Mouse (Mus musculus): ENCODE data around the gene Dennd4c.

Gene Dennd4c

GRCm38 (mm10) chr4:86748336-86749291 lies at the start of gene Dennd4c:
Gene Dennd4c, plus strand, starts transcription at chr4:86748555.
- DNase-seq (ENCODE audit: low spot score in 2 of 2), result peak; percentile 93 to 96

- no peak for DNase-seq (ENCODE audit: low spot score in 2 of 2)
These were observed 49.0 kb upstream of the Dennd4c start for GRCm38 (mm10) chr4:86699161-86699865.

GRCm38 (mm10) chr4:86708801-86709200 lies 39.6 kb upstream of the Dennd4c start:
- DNase-seq (ENCODE audit: low spot score in 2 of 2), result no peak

- DNase-seq (ENCODE audit: low spot score in 2 of 2), result no peak
These were observed 38.2 kb upstream of the Dennd4c start for GRCm38 (mm10) chr4:86710034-86710650.

- no peak for DNase-seq (ENCODE audit: low spot score in 2 of 2)
These were observed 37.6 kb upstream of the Dennd4c start for GRCm38 (mm10) chr4:86710666-86711215.

GRCm38 (mm10) chr4:86712751-86713195 lies 35.6 kb upstream of the Dennd4c start:
- peak; percentile 62 to 68 for DNase-seq (ENCODE audit: low spot score in 2 of 2)

- DNase-seq (ENCODE audit: low spot score in 2 of 2), result no peak
These were observed 34.8 kb upstream of the Dennd4c start for GRCm38 (mm10) chr4:86713518-86713917.

GRCm38 (mm10) chr4:86715341-86715740 lies 33.0 kb upstream of the Dennd4c start:
- no peak for DNase-seq (ENCODE audit: low spot score in 2 of 2)

- DNase-seq (ENCODE audit: low spot score in 2 of 2), result no peak
These were observed 31.2 kb upstream of the Dennd4c start for GRCm38 (mm10) chr4:86717176-86717575.

- DNase-seq (ENCODE audit: low spot score in 2 of 2), result no peak
These were observed 29.3 kb upstream of the Dennd4c start for GRCm38 (mm10) chr4:86718878-86719577.

- DNase-seq (ENCODE audit: low spot score in 2 of 2), result no peak
These were observed 26.4 kb upstream of the Dennd4c start for GRCm38 (mm10) chr4:86721856-86722358.

- DNase-seq (ENCODE audit: low spot score in 2 of 2), result no peak
These were observed 23.2 kb upstream of the Dennd4c start for GRCm38 (mm10) chr4:86725175-86725574.

- DNase-seq (ENCODE audit: low spot score in 2 of 2), result no peak
These were observed 22.2 kb upstream of the Dennd4c start for GRCm38 (mm10) chr4:86726141-86726540.

GRCm38 (mm10) chr4:86729829-86730228 lies 18.5 kb upstream of the Dennd4c start:
- DNase-seq (ENCODE audit: low spot score in 2 of 2), result no peak

GRCm38 (mm10) chr4:86734088-86734841 lies 14.1 kb upstream of the Dennd4c start:
- DNase-seq (ENCODE audit: low spot score in 2 of 2), result no peak

- DNase-seq (ENCODE audit: low spot score in 2 of 2), result no peak
These were observed 8.9 kb upstream of the Dennd4c start for GRCm38 (mm10) chr4:86739308-86739993.

GRCm38 (mm10) chr4:86749361-86749841 lies 1.0 kb downstream of the Dennd4c start:
- DNase-seq (ENCODE audit: low spot score in 2 of 2), result peak; percentile 13 to 20

GRCm38 (mm10) chr4:86750346-86750945 lies 2.1 kb downstream of the Dennd4c start:
- DNase-seq (ENCODE audit: low spot score in 2 of 2), result peak; percentile 62 to 63

GRCm38 (mm10) chr4:86764307-86764706 lies 16.0 kb downstream of the Dennd4c start:
- no peak for DNase-seq (ENCODE audit: low spot score in 2 of 2)

All from thymus, postnatal 10 days (tissue).